Mouse (Mus musculus): ENCODE measurements at regions not wholly inside any gene's neighbourhood (a gene's known extent, or its start where the extent isn't known, plus 50 kb on each side); places are given as distances from the start of the nearest gene placed in this dataset.

DNA sequence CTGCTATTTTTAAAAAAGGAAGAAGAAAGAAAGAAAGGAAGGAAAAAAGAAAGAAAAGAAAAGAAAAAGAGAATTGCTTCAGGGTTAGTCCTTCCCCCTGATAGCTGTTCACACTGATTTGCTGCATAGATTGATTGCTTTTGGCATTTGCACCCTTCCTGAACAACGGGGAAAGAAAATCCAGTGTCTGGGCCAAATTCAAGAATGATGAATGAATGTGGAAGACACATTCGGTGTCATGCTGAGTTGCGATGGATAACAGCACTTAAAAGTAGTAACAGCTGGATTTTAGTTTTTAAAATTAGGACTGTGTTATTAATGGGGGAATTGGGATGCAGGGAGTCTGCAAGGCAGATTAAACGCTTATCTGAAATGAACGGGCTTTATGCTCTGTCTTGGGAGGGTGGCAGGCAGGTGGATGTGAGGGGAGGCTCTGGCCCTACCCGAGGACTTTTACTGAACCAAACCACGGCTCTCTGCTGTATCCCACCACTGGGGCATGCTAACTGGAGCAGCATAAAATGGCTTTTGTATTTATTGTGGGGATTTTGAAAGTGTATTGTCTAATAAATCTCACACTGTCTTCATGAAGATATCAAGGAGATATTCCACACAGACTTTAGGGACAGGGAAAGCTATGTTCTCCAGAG is 114.4 kb downstream of the Lca5 start:
- DNase-seq = no peak

DNA sequence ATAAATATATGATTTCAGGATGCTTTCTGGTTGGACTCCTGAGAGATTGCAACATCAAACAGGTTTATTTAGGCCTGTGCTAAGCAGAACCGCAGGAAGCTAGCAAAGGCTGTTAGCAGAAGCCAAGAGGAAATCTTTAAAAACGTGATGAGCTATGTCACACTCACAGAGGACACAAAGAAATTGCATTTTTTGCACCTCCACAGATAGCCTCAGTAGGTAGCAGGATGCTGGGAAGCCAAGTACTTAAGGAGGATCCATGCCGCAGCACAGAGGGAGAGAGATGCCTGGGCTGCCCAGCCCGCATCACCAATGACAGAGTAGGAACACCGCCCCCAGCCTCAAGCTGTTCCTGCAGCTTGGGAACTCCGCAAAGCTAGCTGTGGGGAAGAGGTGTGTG is 115.0 kb downstream of the Lca5 start:
- DNase-seq = no peak

DNA sequence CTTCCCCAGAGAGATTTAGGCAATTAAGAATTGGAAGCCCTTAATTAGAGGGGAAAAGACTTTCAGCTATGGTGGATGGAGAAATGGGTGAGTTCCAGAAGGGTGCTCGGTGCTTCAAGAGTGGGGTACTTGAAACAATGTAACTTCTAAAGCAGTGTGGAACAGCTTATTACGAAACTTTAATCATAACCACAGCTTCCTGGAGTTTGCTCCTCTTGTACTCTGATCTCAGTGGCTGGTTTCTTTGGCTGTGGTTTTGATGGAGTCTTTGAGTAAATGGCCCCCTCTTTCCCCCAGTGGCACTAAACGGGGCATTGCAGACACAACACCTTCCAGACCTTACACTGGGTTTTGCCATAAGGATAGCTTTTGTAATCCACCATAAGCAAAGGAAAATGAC is 116.6 kb downstream of the Lca5 start:
- DNase-seq = no peak

DNA sequence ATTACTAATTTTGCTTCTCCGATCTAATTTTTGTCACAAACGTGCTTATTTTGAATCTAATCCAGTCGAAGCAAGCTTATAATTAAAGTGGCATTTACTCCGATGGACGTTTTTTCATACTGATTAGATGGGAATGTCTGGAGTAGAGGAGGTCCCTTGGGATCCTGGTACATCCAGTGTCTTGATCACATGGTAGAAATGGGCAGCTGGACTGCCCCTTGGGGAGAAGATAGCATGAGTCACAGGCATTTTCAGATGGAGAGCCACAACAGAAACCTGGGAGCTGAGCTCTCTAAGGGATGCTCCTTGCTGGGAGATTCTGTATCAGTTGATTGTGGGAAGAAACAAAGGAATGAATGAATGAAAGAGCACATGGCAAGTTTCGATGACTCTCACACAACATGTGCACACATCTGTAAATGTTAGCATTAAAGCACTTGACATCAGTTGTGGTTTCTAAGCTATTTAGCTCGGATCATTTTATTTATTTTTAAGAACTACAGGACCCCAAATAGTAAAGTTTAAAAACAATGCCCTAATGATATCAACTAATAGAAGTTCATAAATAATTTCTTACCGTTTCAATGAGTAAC is 117.8 kb downstream of the Lca5 start:
- no peak for DNase-seq

DNA sequence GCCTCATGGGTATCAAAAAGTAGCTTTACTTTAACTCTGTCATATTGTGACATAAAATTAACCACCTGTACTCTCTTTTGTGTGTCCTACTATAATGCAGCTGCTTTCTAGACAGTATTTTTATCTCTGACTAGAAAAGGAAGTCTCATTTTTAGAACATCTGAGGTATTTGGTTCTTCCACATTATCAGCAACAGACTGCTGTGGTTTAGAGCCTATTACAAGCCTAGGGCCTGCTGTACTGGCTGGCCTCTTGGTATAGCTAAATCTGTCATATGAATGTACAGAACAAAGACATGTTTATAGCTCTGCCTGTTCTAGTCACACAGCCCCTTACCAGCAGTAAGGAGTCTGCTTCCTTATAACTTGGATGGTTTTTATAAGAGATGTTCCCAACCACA is 119.1 kb downstream of the Lca5 start:
- no peak for DNase-seq

DNA sequence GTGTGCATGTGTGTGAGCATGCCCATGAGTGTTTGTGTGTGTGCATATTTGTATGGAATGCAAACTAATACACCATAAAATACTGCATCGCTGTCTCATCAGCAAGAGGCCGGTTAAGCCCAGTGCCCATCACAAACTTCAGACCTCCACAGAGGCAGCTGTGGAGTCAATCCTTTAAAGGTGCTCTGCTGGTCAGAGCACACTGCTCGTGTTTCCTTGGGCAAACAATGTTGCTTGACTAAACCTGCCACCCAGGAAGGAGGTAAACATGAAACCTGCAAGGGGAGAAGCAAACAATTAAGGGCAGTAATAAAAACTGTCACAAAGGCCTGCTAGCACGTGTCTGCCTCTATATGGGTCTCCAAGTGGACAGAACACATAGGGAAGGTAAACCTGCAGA is 120.1 kb downstream of the Lca5 start:
- DNase-seq = no peak

DNA sequence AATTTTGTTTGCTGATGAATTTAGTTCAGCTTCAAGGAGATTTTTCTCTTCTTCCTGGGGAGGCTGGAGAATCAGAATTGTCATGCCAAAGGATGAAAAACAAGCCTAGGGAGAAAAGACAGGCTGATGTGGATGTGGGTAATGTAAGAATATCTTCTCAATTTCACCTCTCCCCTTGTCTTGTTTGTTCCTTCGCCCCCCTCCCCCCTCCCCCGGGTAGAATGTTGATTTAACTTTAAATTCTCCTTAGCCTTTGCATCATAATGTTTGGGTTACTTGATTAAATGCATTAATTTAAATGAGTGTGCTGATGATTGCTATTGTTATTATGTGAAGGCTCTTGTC is 124.1 kb downstream of the Lca5 start:
- DNase-seq = no peak

DNA sequence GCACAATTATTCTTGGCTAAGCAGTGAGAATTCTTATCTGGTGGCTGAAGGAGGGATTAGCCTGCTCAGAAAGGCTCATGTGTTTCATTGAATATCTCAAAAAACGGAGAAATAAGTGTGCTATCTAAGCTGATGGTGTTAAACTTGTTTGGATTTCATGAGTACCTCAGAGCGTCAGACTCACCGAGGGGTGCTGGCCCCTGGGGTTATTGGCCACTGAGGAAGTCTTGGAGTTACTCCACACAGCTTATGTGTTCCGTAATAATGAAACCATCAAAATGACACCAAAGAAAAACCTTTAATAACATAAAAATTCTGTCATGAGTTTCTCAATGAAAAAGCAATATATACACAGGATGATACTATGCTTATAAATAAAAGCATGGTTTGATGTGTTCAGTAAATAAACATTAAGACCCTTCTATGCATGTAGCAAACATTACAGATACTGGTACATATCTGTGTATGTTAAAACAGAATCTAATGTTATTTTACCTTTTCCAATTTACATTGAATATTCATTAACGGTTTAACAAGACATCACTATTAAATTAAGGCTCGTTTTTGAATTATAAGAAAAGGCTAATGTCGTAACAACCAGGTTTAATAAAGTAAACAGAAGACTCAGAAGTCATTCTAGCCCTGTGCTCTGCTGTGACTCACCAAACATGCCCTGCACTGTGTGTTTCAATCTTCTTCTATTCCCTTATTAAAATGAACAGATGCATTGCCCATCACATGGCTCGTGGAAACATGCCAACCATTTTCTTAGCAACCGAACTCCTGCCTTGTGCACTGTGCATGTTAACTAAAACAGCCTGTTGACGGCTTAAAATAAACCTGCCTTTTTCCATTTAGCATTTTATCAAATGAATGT is 124.7 kb downstream of the Lca5 start:
- DNase-seq = peak; percentile 46

DNA sequence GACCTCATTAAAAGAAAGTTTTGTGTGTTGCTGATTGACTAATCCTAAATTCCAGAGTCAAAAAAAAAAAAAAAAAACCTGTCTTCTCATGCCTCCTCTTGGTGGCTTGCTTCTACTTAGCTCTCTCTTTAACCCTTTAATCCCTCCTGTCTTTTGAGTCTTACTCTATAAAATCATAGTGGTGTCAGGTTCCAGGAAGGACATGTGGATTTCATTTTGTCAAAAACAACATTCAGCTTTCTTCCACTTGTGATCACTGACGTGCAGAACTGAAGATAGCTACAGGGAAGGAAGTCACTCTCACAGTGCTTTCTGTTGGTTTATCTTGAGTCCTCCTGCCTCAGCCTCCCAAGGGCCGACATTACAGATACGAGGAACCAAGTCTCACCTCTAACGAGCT is 132.2 kb downstream of the Lca5 start:
- DNase-seq = no peak

DNA sequence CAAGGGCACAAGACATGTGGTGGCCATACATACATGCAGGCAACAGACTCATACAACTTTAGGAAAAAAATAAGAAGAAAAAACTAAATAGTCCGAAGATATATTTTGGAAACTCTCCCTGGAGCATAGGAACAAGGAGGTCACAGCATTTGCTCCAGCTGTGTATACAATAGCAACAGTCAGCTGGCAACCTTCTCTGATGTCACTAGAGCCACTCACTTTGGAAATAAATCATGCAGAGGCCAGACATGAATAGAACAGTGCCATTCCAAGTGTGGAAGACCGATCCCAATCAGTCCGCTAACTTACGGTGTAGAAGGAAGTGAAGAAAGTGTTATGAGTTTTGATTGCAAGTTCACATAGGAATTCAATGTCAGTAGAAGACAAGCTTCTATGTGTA is 132.8 kb downstream of the Lca5 start:
- DNase-seq = no peak

DNA sequence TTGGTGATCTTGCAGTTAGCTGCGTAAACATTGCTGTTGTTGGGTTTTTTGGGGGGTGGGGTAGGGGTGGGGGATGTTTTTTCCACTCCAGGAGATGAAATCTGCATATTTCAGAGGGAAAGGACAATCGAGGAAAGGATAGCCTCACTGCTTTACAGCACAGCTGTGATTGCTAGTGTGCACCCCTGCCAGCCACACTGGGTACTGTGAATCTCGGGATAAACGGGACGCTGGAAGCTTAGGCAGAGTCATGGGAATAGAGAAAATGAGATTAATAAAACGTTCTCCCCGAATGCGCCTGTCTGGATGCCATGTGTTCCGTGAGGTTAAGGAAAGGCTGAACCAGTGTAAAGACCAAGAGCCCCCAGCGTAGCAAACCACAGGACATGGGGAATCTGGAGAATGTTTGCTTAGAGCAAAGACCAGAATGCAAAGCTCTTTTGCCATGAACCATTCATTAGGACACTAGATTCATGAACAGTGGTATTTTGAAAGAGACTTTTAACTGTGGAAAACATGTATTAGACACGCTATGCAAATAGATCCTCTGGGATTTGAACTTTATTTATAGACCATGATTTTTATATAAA is 133.5 kb downstream of the Lca5 start:
- DNase-seq = no peak

DNA sequence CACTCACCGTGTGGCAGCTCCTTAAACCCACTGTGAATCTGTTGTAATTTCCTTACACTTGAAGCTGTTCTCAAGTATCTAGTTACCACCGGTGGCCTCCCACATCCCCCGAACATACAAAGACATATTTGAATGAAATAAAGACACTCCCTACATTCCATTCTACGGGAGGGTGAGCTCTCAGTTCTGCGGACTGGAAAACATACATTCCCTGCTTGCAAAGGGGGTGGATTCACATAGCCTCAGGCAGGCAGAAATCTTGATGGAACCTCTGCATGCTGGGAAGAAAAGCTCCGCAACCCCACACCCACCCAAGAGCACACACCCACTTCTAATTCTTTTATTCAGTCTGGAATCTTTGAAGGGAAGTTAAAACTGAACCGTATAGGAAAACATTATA is 136.0 kb downstream of the Lca5 start:
- no peak for DNase-seq

DNA sequence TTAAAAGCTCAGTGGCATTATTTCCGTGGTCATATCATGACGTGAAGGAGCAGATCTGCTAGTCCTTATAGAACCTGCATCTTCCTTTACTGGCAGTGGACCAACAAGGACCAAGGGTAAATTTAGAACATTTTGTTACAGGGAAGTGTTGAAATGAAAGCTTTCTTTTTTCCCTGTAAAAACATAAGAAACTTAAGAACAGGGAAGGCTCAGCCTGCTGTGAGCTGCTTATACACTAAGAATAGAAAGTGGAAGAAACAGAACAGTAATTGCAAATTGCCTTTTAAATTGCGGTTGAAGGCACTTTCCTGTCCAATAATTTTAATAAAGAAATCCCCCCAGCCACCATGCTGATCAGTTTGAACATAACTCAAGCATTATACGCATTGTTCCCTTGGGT is 140.4 kb downstream of the Lca5 start:
- no peak for DNase-seq

DNA sequence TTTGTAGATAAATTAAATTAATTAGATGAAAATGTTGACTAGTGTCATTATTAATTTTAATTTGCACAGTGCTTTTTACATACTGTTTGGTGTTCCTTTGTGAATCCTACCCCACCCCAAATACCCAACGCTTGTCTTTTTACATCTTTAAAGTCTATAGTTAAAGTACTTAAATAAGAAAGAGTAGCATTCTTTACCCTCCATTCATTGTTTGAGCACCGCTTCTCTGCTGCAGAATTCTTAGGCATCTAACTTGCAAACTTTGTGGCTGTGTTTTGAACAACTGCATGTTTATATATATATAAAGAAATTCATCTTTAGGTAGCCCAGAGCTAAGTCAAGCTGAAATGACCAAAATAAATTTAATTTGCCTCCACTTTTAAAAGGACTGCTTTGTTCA is 140.9 kb downstream of the Lca5 start:
- DNase-seq = no peak

DNA sequence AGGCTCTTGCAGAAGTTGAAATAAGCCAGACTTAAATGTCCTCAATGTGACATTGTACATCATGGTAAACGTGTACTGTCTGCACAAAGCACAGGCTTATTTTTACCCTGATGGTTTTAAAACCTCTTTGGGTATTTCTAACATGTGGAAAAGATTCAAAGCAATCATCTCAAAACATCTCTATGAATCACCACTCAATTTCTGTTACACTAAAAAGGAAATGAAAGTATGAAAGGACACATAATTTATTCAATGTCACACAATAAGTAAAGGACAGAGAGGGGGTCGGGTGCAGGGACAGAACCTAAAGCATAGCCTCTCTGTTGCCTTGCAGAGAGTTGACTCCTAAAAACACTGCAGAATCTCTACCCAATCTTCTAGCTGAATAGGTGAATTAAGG is 141.3 kb downstream of the Lca5 start:
- no peak for DNase-seq

DNA sequence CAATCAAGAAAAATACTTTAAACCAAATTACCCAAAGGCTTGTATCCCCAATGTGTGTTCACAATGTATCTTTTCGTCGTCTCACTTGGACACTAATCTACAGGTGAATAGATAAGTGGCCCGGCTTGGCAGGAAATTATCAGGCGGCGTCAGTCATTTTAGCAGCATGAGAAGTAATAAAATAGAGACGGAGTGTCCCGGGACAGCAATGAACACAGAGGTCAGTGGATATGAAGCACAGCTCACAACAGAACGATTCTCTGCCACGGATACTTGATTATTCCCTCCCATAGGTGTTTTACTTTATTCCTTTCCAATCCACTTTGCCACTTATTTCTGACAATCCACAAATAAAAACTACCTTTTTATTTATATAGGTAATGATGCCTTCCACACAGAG is 145.5 kb downstream of the Lca5 start:
- no peak for DNase-seq

DNA sequence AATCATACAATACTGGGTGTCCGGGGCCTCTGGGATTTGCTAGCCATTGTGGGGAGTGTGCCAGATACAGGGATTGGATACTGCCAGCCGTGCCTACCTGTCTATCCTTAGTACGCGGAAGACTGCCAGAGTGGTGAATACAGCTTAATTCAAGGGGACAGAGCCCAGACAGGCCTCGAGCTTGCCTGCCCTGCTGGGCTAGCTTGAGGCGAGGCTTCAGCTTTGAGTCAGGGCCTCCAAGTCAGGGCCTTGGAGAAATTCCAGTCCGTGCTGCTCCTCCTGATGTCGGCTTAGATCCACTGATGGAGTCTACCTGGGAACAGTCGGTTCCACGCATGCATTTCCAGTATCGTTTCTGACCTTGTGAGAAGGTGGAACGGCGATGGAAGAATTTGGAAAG is 146.5 kb downstream of the Lca5 start:
- DNase-seq = no peak

DNA sequence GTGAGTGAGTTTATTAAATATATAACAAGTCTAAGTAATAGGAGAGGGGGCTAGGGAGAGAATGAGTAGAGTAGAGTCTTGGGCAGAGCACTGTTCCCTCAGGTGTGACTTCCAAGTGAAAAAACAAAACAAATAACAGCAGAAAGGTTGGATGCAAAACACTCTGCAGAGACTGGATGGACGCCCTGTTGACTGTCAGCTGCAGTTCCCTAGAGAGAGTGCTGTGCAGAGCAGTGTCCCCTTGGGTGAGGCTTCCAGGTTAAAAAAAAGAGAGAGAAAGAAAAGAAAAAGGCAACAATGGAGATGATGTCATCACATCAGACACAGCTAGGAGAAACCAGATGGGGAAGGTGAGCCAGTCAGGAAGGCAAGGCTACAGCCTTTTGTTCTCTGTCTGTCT is 137.6 kb upstream of the Hmgn3 start:
- DNase-seq = no peak

DNA sequence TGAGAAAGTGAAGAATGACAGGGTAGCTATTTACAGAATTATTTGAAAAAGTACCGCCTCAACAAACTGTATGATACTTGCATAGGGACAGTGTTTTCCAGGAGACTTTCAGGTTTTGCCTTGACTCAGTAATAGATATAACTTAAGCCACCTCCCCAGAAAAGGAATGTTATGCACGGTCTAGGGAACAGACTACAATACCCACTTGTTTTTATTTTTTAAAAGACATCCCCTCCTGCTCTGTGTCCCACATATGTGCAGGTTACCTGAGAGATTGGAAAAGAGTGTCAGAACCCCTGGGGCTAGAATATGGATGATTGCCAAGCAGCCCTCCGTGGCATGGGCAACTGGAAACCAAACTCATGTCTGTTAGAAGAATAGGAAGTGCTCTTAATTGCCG is 137.2 kb upstream of the Hmgn3 start:
- no peak for DNase-seq

DNA sequence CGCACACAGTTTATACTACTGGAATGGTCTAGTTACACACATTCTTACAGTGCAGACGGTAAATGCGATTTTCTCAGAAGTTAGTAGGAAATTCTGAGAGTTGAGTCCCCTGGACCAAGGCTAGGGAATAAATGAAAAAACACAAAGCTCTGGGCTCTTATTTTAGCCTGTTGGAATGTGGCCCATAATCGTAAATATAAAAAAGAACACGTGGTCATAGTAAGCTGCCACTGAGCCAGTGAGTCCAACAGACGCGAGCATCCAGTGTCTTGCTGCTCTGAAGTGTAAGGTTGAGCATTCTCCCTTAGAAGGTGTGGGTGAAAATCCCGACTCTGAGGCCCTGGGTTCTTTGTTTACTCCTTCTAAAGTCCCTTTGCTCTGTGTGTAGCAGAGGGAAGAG is 136.8 kb upstream of the Hmgn3 start:
- no peak for DNase-seq

DNA sequence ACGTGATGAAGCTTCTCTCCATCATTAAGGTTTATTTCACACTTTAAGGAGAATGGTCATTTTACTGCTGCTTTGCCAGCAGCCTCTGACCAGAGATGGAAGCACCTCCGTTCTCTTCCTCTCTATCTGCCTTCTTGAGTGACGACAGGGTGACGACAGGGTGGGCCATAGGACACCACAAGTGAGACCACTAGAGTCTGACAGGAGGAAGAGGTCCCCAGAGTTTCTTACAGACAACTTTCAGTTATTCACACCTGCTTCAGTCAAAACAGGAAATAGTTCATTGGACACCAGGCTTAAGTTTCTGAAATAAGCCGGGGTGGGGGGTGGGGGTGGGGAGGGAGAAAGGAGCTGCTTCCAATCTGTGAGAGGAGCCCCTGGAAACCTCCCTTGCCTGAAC is 131.3 kb upstream of the Hmgn3 start:
- DNase-seq = no peak

DNA sequence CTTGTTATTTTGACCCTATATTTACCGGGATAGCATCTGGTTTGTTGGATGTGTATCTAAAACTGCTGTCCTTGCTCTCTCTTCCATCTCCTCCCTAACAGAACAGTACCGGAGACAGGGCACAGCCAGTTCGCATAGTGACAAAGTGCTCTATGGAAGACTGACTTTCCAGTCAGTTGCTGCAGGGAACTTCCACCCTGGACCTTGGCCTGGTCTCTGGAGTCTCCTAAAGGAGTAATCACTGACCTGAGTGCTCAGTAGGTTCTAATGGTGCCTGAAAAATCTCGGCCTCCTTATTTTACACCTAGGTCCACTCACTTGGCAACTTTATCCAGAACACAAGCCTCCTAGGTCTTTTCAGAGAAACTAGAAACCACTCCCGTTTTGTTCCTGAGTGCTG is 130.9 kb upstream of the Hmgn3 start:
- no peak for DNase-seq

DNA sequence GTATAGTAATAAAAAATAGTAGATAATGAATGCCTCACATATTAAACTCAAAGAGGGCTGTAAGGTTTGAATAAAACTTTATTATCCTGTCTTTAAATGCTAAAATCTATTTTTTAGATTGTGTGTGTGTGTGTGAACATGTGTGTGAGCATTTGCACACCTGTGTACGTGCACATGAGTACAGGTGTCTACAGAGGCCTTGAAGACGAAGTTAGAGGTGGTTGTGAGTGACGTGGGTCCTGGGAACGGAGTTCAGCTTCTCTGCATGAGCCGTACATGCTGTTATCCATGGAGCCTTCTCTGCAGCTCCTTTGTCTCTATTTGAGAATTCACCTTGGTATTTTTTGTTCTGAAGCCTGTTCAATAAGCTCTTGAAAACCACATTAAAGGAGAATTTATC is 129.8 kb upstream of the Hmgn3 start:
- DNase-seq = no peak

Measured in adrenal gland, postnatal 10 days (tissue).